Mouse (Mus musculus): ENCODE data around the gene Slc9a2. TPM values are rescaled to one million over a fixed set of nuclear protein-coding genes. Genes with fewer than 3 reads are reported as not detected.
"Not testable (repeated sequence)": the region's sequence is repeated elsewhere in the genome, so short reads cannot be mapped to it uniquely, and the experiment has no call there.

Slc9a2 gene
- polyA plus RNA-seq, 1 experiment from 2014 or later = not detected

GRCm38 (mm10) chr1:40738246-40738645 lies 57.9 kb downstream of the Slc9a2 start:
- 90% methylated on average over 9 of the region's 9 CpGs for WGBS
- not testable (repeated sequence) for H3K4me2 ChIP-seq; H3K4me3 ChIP-seq (ENCODE audit: low read depth, low read length); H3K4me1 ChIP-seq (replicated peaks; ENCODE audit: control insufficient read depth, insufficient read depth, low read length); DNase-seq (ENCODE audit: low spot score); H3K27me3 ChIP-seq (replicated peaks; ENCODE audit: control insufficient read depth, insufficient read depth, low read length); H3K36me3 ChIP-seq (ENCODE audit: control insufficient read depth, insufficient read depth, low read length); H3K27ac ChIP-seq (ENCODE audit: low read depth, low read length); ATAC-seq (replicated peaks; ENCODE audit: low FRiP score); H3K9ac ChIP-seq (ENCODE audit: low read depth, low read length); H3K9me3 ChIP-seq (ENCODE audit: control insufficient read depth, low read length)

- Histone ChIP-seq H3K4me1 (replicated peaks; ENCODE audit: control insufficient read depth, insufficient read depth, low read length) (no peaks in the 10 kb centered on the region), H3K9ac (ENCODE audit: low read depth, low read length) (no peak overlapping the region), H3K4me3 (ENCODE audit: low read depth, low read length) (no peak overlapping the region), H3K9me3 (ENCODE audit: control insufficient read depth, low read length) (no peaks in the 10 kb centered on the region), H3K27ac (ENCODE audit: low read depth, low read length) (no peak overlapping the region), H3K36me3 (ENCODE audit: control insufficient read depth, insufficient read depth, low read length) (no peaks in the 10 kb centered on the region), H3K4me2 (no peak overlapping the region), H3K27me3 (replicated peaks; ENCODE audit: control insufficient read depth, insufficient read depth, low read length) (no peaks in the 10 kb centered on the region)
- WGBS = 72% methylated on average over 2 of the region's 2 CpGs
- DNase-seq (ENCODE audit: low spot score) (no peak), ATAC-seq (replicated peaks; ENCODE audit: low FRiP score) (no peak)
Observed at GRCm38 (mm10) chr1:40740739-40741138, 60.4 kb downstream of the Slc9a2 start.

GRCm38 (mm10) chr1:40746089-40746488 lies 65.7 kb downstream of the Slc9a2 start:
- Histone ChIP-seq H3K9ac (ENCODE audit: low read depth, low read length) (no peak overlapping the region), H3K9me3 (ENCODE audit: control insufficient read depth, low read length) (no peaks in the 10 kb centered on the region), H3K27me3 (replicated peaks; ENCODE audit: control insufficient read depth, insufficient read depth, low read length) (no peaks in the 10 kb centered on the region), H3K4me2 (no peak overlapping the region), H3K36me3 (ENCODE audit: control insufficient read depth, insufficient read depth, low read length) (no peaks in the 10 kb centered on the region), H3K4me1 (replicated peaks; ENCODE audit: control insufficient read depth, insufficient read depth, low read length) (no peaks in the 10 kb centered on the region), H3K27ac (ENCODE audit: low read depth, low read length) (no peak overlapping the region), H3K4me3 (ENCODE audit: low read depth, low read length) (no peak overlapping the region)
- WGBS = 68% methylated on average over 5 of the region's 5 CpGs
- no peak for ATAC-seq (replicated peaks; ENCODE audit: low FRiP score)
- no peak for DNase-seq (ENCODE audit: low spot score)

GRCm38 (mm10) chr1:40759751-40760445 lies 79.5 kb downstream of the Slc9a2 start:
- 83% methylated on average over 6 of the region's 6 CpGs for WGBS
- H3K4me2 ChIP-seq = no peak overlapping the region
- no peak for ATAC-seq (replicated peaks; ENCODE audit: low FRiP score)
- H3K27me3 ChIP-seq (replicated peaks; ENCODE audit: control insufficient read depth, insufficient read depth, low read length) = no peaks in the 10 kb centered on the region
- H3K4me1 ChIP-seq (replicated peaks; ENCODE audit: control insufficient read depth, insufficient read depth, low read length) = no peaks in the 10 kb centered on the region
- H3K9ac ChIP-seq (ENCODE audit: low read depth, low read length) = no peak overlapping the region
- H3K27ac ChIP-seq (ENCODE audit: low read depth, low read length) = no peak overlapping the region
- no peak for DNase-seq (ENCODE audit: low spot score)
- H3K36me3 ChIP-seq (ENCODE audit: control insufficient read depth, insufficient read depth, low read length) = no peaks in the 10 kb centered on the region
- H3K4me3 ChIP-seq (ENCODE audit: low read depth, low read length) = no peak overlapping the region
- H3K9me3 ChIP-seq (ENCODE audit: control insufficient read depth, low read length) = no peaks in the 10 kb centered on the region

GRCm38 (mm10) chr1:40764042-40764441 lies 83.7 kb downstream of the Slc9a2 start:
- DNase-seq (ENCODE audit: low spot score) = no peak
- H3K27me3 ChIP-seq (replicated peaks; ENCODE audit: control insufficient read depth, insufficient read depth, low read length) = no peaks in the 10 kb centered on the region
- H3K4me3 ChIP-seq (ENCODE audit: low read depth, low read length) = no peak overlapping the region
- no peak overlapping the region for H3K27ac ChIP-seq (ENCODE audit: low read depth, low read length)
- no peaks in the 10 kb centered on the region for H3K4me1 ChIP-seq (replicated peaks; ENCODE audit: control insufficient read depth, insufficient read depth, low read length)
- 86% methylated on average over 1 of the region's 1 CpGs for WGBS
- no peaks in the 10 kb centered on the region for H3K36me3 ChIP-seq (ENCODE audit: control insufficient read depth, insufficient read depth, low read length)
- H3K4me2 ChIP-seq = no peak overlapping the region
- no peak overlapping the region for H3K9ac ChIP-seq (ENCODE audit: low read depth, low read length)
- no peaks in the 10 kb centered on the region for H3K9me3 ChIP-seq (ENCODE audit: control insufficient read depth, low read length)
- no peak for ATAC-seq (replicated peaks; ENCODE audit: low FRiP score)

- Histone ChIP-seq H3K9me3 (ENCODE audit: control insufficient read depth, low read length) (no peaks in the 10 kb centered on the region), H3K4me2 (no peak overlapping the region), H3K4me3 (ENCODE audit: low read depth, low read length) (no peak overlapping the region), H3K27me3 (replicated peaks; ENCODE audit: control insufficient read depth, insufficient read depth, low read length) (no peaks in the 10 kb centered on the region), H3K4me1 (replicated peaks; ENCODE audit: control insufficient read depth, insufficient read depth, low read length) (no peaks in the 10 kb centered on the region), H3K9ac (ENCODE audit: low read depth, low read length) (no peak overlapping the region), H3K36me3 (ENCODE audit: control insufficient read depth, insufficient read depth, low read length) (no peaks in the 10 kb centered on the region), H3K27ac (ENCODE audit: low read depth, low read length) (no peak overlapping the region)
- DNase-seq (ENCODE audit: low spot score) (peak; percentile 21), ATAC-seq (replicated peaks; ENCODE audit: low FRiP score) (no peak)
- WGBS = 80% methylated on average over 15 of the region's 15 CpGs
Observed at GRCm38 (mm10) chr1:40764701-40765275, 84.4 kb downstream of the Slc9a2 start.

- Histone ChIP-seq H3K4me1 (replicated peaks; ENCODE audit: control insufficient read depth, insufficient read depth, low read length) (no peaks in the 10 kb centered on the region; the same call in 1 of the 2 replicates), H3K36me3 (ENCODE audit: control insufficient read depth, insufficient read depth, low read length) (no peaks in the 10 kb centered on the region)
Observed at GRCm38 (mm10) chr1:40765521-40765920, 85.1 kb downstream of the Slc9a2 start.

GRCm38 (mm10) chr1:40767588-40767987 lies 87.2 kb downstream of the Slc9a2 start:
- ATAC-seq (replicated peaks; ENCODE audit: low FRiP score) (no peak), DNase-seq (ENCODE audit: low spot score) (no peak)
- no peaks in the 10 kb centered on the region; the same call in 1 of the 2 replicates for H3K4me1 ChIP-seq (replicated peaks; ENCODE audit: control insufficient read depth, insufficient read depth, low read length)
- 77% methylated on average over 18 of the region's 18 CpGs for WGBS
- H3K36me3 ChIP-seq (ENCODE audit: control insufficient read depth, insufficient read depth, low read length) = no peaks in the 10 kb centered on the region
- no peak overlapping the region for H3K9ac ChIP-seq (ENCODE audit: low read depth, low read length)
- H3K9me3 ChIP-seq (ENCODE audit: control insufficient read depth, low read length) = no peaks in the 10 kb centered on the region
- H3K4me3 ChIP-seq (ENCODE audit: low read depth, low read length) = no peak overlapping the region
- no peak overlapping the region for H3K4me2 ChIP-seq
- H3K27me3 ChIP-seq (replicated peaks; ENCODE audit: control insufficient read depth, insufficient read depth, low read length) = no peaks in the 10 kb centered on the region
- no peak overlapping the region for H3K27ac ChIP-seq (ENCODE audit: low read depth, low read length)

More at GRCm38 (mm10) chr1:40765521-40765920, 85.1 kb downstream of the Slc9a2 start:
- Histone ChIP-seq H3K27ac (ENCODE audit: low read depth, low read length) (no peak overlapping the region), H3K4me3 (ENCODE audit: low read depth, low read length) (no peak overlapping the region), H3K4me2 (no peak overlapping the region), H3K9ac (ENCODE audit: low read depth, low read length) (no peak overlapping the region), H3K27me3 (replicated peaks; ENCODE audit: control insufficient read depth, insufficient read depth, low read length) (no peaks in the 10 kb centered on the region), H3K9me3 (ENCODE audit: control insufficient read depth, low read length) (no peaks in the 10 kb centered on the region)
- ATAC-seq (replicated peaks; ENCODE audit: low FRiP score) (no peak), DNase-seq (ENCODE audit: low spot score) (peak; percentile 19)
- WGBS = 89% methylated on average over 12 of the region's 12 CpGs

- Histone ChIP-seq H3K27ac (ENCODE audit: low read depth, low read length) (no peak overlapping the region), H3K4me2 (no peak overlapping the region), H3K4me3 (ENCODE audit: low read depth, low read length) (no peak overlapping the region), H3K9ac (ENCODE audit: low read depth, low read length) (no peak overlapping the region), H3K9me3 (ENCODE audit: control insufficient read depth, low read length) (no peaks in the 10 kb centered on the region), H3K4me1 (replicated peaks; ENCODE audit: control insufficient read depth, insufficient read depth, low read length) (no peaks in the 10 kb centered on the region; the same call in 1 of the 2 replicates), H3K27me3 (replicated peaks; ENCODE audit: control insufficient read depth, insufficient read depth, low read length) (no peaks in the 10 kb centered on the region), H3K36me3 (ENCODE audit: control insufficient read depth, insufficient read depth, low read length) (no peaks in the 10 kb centered on the region)
- peak; percentile 33; the same call in 1 of the 2 replicates for ATAC-seq (replicated peaks; ENCODE audit: low FRiP score)
- no peak for DNase-seq (ENCODE audit: low spot score)
- 31% methylated on average over 6 of the region's 6 CpGs for WGBS
Observed at GRCm38 (mm10) chr1:40768606-40769005, 88.2 kb downstream of the Slc9a2 start.

Data from liver, embryonic 11.5 days (tissue).